Mouse (Mus musculus) intestine, embryonic 15.5 days (tissue): ENCODE data around the gene Elmod3. TPM values are rescaled to one million over a fixed set of nuclear protein-coding genes. Genes with fewer than 3 reads are reported as not detected.

Experiments
- ATAC-seq: fragments of 200-750 bp; cut with Nextera tagmentation; 2 replicates; pipeline ENCODE4 v1.8.0; 2017; ENCODE audit warnings: moderate TSS enrichment, moderate library complexity
- H3K27ac ChIP-seq: fragments of 300-500 bp; sonication (generic); 2 replicates; pipeline ENCODE4 v1.5.1; 2015; ENCODE audit warnings: mild to moderate bottlenecking, inconsistent platforms
- H3K27me3 ChIP-seq: fragments of 300-500 bp; sonication (generic); replicated peaks from 2 replicates; pipeline ENCODE4 v1.6.1; 2015; ENCODE audit warnings: inconsistent platforms
- H3K36me3 ChIP-seq: fragments of 300-500 bp; sonication (generic); 2 replicates; pipeline ENCODE4 v1.6.1; 2015; ENCODE audit warnings: inconsistent platforms
- H3K4me1 ChIP-seq: fragments of 300-500 bp; sonication (generic); replicated peaks from 2 replicates; pipeline ENCODE4 v1.6.1; 2015; ENCODE audit warnings: inconsistent platforms
- H3K4me2 ChIP-seq: fragments of 300-500 bp; sonication (generic); replicated peaks from 2 replicates; pipeline ENCODE4 v1.6.1; 2015; ENCODE audit warnings: mild to moderate bottlenecking, inconsistent platforms
- H3K4me3 ChIP-seq: fragments of 300-500 bp; sonication (generic); replicated peaks from 2 replicates; pipeline ENCODE4 v1.5.1; 2015; ENCODE audit warnings: inconsistent platforms
- H3K9ac ChIP-seq: fragments of 300-500 bp; sonication (generic); 2 replicates; pipeline ENCODE4 v1.6.1; 2015; ENCODE audit warnings: inconsistent platforms
- H3K9me3 ChIP-seq: fragments of 300-500 bp; sonication (generic); 2 replicates; pipeline ENCODE4 v1.6.1; 2016; ENCODE audit warnings: inconsistent platforms
- WGBS: fragments of 180-500 bp; shearing (Covaris S2); methylation state at CpG from one replicate; pipeline ENCODE4 v1.1.7; 2015; 5-methylcytosine and 5-hydroxymethylcytosine counted together
- polyA plus RNA-seq: library from polyadenylated mRNA; unstranded; fragments of >200 nt; fragmentation: Nextera tagmentation; extraction: Ambion mirVana; gene quantifications from 2 replicates; pipeline ENCODE4 v1.2.1, GENCODE M21; 2015

Gene Elmod3
- polyA plus RNA-seq, 1 experiment from 2014 or later, result 14.3 TPM

GRCm38 (mm10) chr6:72520904-72521303, 77.3 kb downstream of the Elmod3 start:
- H3K36me3 ChIP-seq, result no peaks in the 10 kb centered on the region

GRCm38 (mm10) chr6:72519892-72520663, 78.1 kb downstream of the Elmod3 start:
- H3K4me2 ChIP-seq, result peak overlapping the region; percentile 16; the same call in 1 of the 2 replicates
- ATAC-seq, result peak; percentile 45
- H3K9ac ChIP-seq, result no peak overlapping the region

More at GRCm38 (mm10) chr6:72520904-72521303, 77.3 kb downstream of the Elmod3 start:
- no peaks in the 10 kb centered on the region for H3K9me3 ChIP-seq
- H3K4me1 ChIP-seq, result peaks cover 12% of the 10 kb centered on the region
- no peak overlapping the region for H3K9ac ChIP-seq
- no peak for ATAC-seq
- no peaks in the 10 kb centered on the region for H3K27me3 ChIP-seq
- no peak overlapping the region for H3K4me3 ChIP-seq
- no peak overlapping the region for H3K4me2 ChIP-seq
- 94% methylated on average over 5 of the region's 5 CpGs for WGBS
- H3K27ac ChIP-seq, result no peak overlapping the region

GRCm38 (mm10) chr6:72519303-72519702, 78.9 kb downstream of the Elmod3 start:
- no peak for ATAC-seq
- Histone ChIP-seq H3K27ac (no peak overlapping the region), H3K36me3 (no peaks in the 10 kb centered on the region), H3K4me3 (no peak overlapping the region), H3K9me3 (no peaks in the 10 kb centered on the region), H3K27me3 (no peaks in the 10 kb centered on the region), H3K4me1 (peaks cover 12% of the 10 kb centered on the region), H3K9ac (no peak overlapping the region), H3K4me2 (no peak overlapping the region)
- WGBS, result 39% methylated on average over 8 of the region's 8 CpGs

More at GRCm38 (mm10) chr6:72519892-72520663, 78.1 kb downstream of the Elmod3 start:
- peaks cover 12% of the 10 kb centered on the region for H3K4me1 ChIP-seq
- no peaks in the 10 kb centered on the region for H3K27me3 ChIP-seq
- 0 out of 2 replicates have a peak overlapping the region, but pooled peaks have one; percentile 32 for H3K27ac ChIP-seq
- H3K9me3 ChIP-seq, result no peaks in the 10 kb centered on the region
- no peaks in the 10 kb centered on the region for H3K36me3 ChIP-seq
- WGBS, result 30% methylated on average over 10 of the region's 10 CpGs
- H3K4me3 ChIP-seq, result no peak overlapping the region

- no peaks in the 10 kb centered on the region for H3K36me3 ChIP-seq
Measured at GRCm38 (mm10) chr6:72518842-72519241, 79.4 kb downstream of the Elmod3 start.

More at GRCm38 (mm10) chr6:72518842-72519241, 79.4 kb downstream of the Elmod3 start:
- Histone ChIP-seq H3K27ac (no peak overlapping the region), H3K27me3 (no peaks in the 10 kb centered on the region), H3K9ac (no peak overlapping the region), H3K4me1 (peaks cover 15% of the 10 kb centered on the region), H3K9me3 (no peaks in the 10 kb centered on the region), H3K4me2 (no peak overlapping the region), H3K4me3 (no peak overlapping the region)
- no peak for ATAC-seq
- 89% methylated on average over 1 of the region's 1 CpGs for WGBS

Other genes with a start within 250 kb of the Elmod3 start
- gene Tmem150a, start 243.0 kb downstream of the Elmod3 start, polyA plus RNA-seq, result 11.3 and 14.4 TPM in 2 replicates
- 122 and 133 TPM in 2 replicates for gene Rnf181, start 231.5 kb downstream of the Elmod3 start, polyA plus RNA-seq
- 19.2 and 19.4 TPM in 2 replicates for gene Vamp5, start 217.9 kb downstream of the Elmod3 start, polyA plus RNA-seq
- 193 and 229 TPM in 2 replicates for gene Vamp8, start 207.7 kb downstream of the Elmod3 start, polyA plus RNA-seq
- 23.8 and 23.9 TPM in 2 replicates for gene Ggcx, start 184.1 kb downstream of the Elmod3 start, polyA plus RNA-seq
- 290 and 308 TPM in 2 replicates for gene Mat2a, start 158.9 kb downstream of the Elmod3 start, polyA plus RNA-seq
- gene Sh2d6, start 76.7 kb downstream of the Elmod3 start, polyA plus RNA-seq, result 0.16 TPM in 1 of 2 replicates, not detected in the other
- 33.5 and 36.0 TPM in 2 replicates for gene Capg, start 54.0 kb downstream of the Elmod3 start, polyA plus RNA-seq
- 29.7 and 31.6 TPM in 2 replicates for gene Retsat, start 62 bp upstream of the Elmod3 start, polyA plus RNA-seq
- 42.2 and 43.3 TPM in 2 replicates for gene Tgoln1, start 18.6 kb upstream of the Elmod3 start, polyA plus RNA-seq
- gene Tcf7l1, start 190.8 kb upstream of the Elmod3 start, polyA plus RNA-seq, result 15.0 and 16.2 TPM in 2 replicates